Mouse (Mus musculus) neural tube, embryonic 11.5 days (tissue): Measurements from ENCODE around the gene Hpf1. TPM values are rescaled to one million over a fixed set of nuclear protein-coding genes. Genes with fewer than 3 reads are reported as not detected.

Source experiments
- ATAC-seq: fragments of 200-750 bp; cut with Nextera tagmentation; 2 replicates; pipeline ENCODE4 v1.8.0; 2017; ENCODE audit warnings: moderate number of reproducible peaks, mild to moderate bottlenecking, moderate TSS enrichment, moderate library complexity; ENCODE audit not compliant: insufficient read depth, low FRiP score, low TSS enrichment
- DNase-seq: peaks from one replicate; pipeline ENCODE4 v3.0.0-alpha.2; 2015; ENCODE audit warnings: low spot score
- H3K27ac ChIP-seq: fragments of 300-500 bp; sonication (generic); 2 replicates; pipeline ENCODE4 v1.5.1; 2014; ENCODE audit warnings: low read depth, mild to moderate bottlenecking, low read length
- H3K27me3 ChIP-seq: fragments of 300-500 bp; sonication (generic); 2 replicates; pipeline ENCODE4 v1.6.1; 2014; ENCODE audit warnings: mild to moderate bottlenecking, low read length, mixed read lengths; ENCODE audit not compliant: control insufficient read depth, insufficient read depth
- H3K36me3 ChIP-seq: fragments of 300-500 bp; sonication (generic); 2 replicates; pipeline ENCODE4 v1.6.1; 2014; ENCODE audit warnings: mild to moderate bottlenecking, low read length, moderate library complexity, mixed read lengths; ENCODE audit not compliant: control insufficient read depth, insufficient read depth
- H3K4me1 ChIP-seq: fragments of 300-500 bp; sonication (generic); 2 replicates; pipeline ENCODE4 v1.6.1; 2014; ENCODE audit warnings: low read length, mixed read lengths; ENCODE audit not compliant: control insufficient read depth, insufficient read depth
- H3K4me2 ChIP-seq: fragments of 300-500 bp; sonication (generic); 2 replicates; pipeline ENCODE4 v1.6.1; 2014; ENCODE audit warnings: low read depth, mild to moderate bottlenecking, moderate library complexity
- H3K4me3 ChIP-seq: fragments of 300-500 bp; sonication (generic); 2 replicates; pipeline ENCODE4 v1.5.1; 2014; ENCODE audit warnings: low read depth, low read length
- H3K9ac ChIP-seq: fragments of 300-500 bp; sonication (generic); 2 replicates; pipeline ENCODE4 v1.6.1; 2014; ENCODE audit warnings: mild to moderate bottlenecking, low read length
- H3K9me3 ChIP-seq: fragments of 300-500 bp; sonication (generic); 2 replicates; pipeline ENCODE4 v1.6.1; 2016; ENCODE audit warnings: low read length; ENCODE audit not compliant: control insufficient read depth
- WGBS: fragments of 180-500 bp; shearing (Covaris S2); extraction: QIAGEN DNeasy Blood & Tissue Kit; methylation state at CpG from one replicate; pipeline ENCODE4 v1.1.7; 2014; 5-methylcytosine and 5-hydroxymethylcytosine counted together
- polyA plus RNA-seq: library from polyadenylated mRNA; unstranded; fragments of >200 nt; fragmentation: Nextera tagmentation; extraction: Ambion mirVana; gene quantifications from 2 replicates; pipeline ENCODE4 v1.2.1, GENCODE M21; 2014

Hpf1 gene
- polyA plus RNA-seq, 1 experiment from 2014 or later = 113 TPM

- Histone ChIP-seq H3K4me2 (no peak overlapping the region), H3K27me3 (no peaks in the 10 kb centered on the region), H3K4me1 (no peaks in the 10 kb centered on the region; the same call in 1 of the 2 replicates), H3K9ac (no peak overlapping the region), H3K9me3 (no peaks in the 10 kb centered on the region), H3K4me3 (no peak overlapping the region), H3K36me3 (no peaks in the 10 kb centered on the region), H3K27ac (no peak overlapping the region)
- WGBS = 94% methylated on average over 7 of the region's 7 CpGs
- ATAC-seq (no peak), DNase-seq (no peak)
These were observed 66.6 kb downstream of the Hpf1 start for GRCm38 (mm10) chr8:60956847-60957246.

Other genes with a start within 250 kb of the Hpf1 start
- 33.4 and 37.5 TPM in 2 replicates for gene Clcn3, start 92.9 kb downstream of the Hpf1 start, polyA plus RNA-seq
- gene Nek1, start 102.8 kb downstream of the Hpf1 start, polyA plus RNA-seq = 19.1 and 22.5 TPM in 2 replicates